Mouse (Mus musculus) kidney, postnatal 4 days (tissue): ENCODE data around the gene Ing1.
A peak's percentile ranks its signal among the peaks of the same experiment; 100 is the strongest.
"Not testable (repeated sequence)": the region's sequence is repeated elsewhere in the genome, so short reads cannot be mapped to it uniquely, and the experiment has no call there.

Experiments used
- DNase-seq, 2 experiments: peaks; one replicate each; pipeline ENCODE4 v3.0.0; 2021; ENCODE audit warnings: mixed read lengths in 2 of 2

Gene Ing1

DNA sequence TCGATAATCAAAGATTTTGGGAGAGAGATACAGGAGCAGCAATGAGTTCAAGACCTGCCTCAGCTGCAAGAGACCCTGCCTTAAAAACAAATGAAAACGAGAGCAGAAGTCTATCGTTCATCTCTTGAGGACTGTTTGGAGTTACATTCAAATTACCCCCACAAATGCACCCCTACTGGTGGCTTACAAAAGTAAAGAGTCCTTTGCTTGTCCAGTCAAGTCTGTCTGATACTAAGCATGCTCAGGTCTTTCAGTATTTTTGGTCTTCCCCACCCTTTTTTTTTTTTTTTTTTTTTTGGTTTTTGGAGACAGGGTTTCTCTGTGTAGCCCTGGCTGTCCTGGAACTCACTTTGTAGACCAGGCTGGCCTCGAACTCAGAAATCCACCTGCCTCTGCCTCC lies 3.9 kb upstream of the Ing1 start:
- DNase-seq: not testable (repeated sequence)

DNA sequence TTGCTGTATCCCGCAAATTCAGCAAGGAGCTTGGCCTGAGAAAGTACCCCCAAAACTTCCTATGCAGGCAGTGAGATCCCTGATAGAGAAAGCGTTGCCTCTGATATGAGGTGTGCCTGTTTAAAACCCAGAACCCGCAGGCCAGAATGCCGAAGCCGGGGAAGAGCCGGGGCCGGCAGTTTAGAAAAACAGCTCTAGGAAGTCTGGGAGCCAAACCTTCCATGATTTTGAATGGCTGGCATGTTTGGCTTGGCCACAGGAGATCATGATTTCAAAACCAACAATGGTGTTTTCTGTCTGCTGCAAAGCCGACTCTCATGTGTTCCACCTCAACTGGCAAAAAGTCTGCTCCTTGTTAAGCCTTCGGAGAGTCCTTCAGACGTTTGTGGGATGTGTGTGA lies 3.0 kb upstream of the Ing1 start:
- no peak for DNase-seq

DNA sequence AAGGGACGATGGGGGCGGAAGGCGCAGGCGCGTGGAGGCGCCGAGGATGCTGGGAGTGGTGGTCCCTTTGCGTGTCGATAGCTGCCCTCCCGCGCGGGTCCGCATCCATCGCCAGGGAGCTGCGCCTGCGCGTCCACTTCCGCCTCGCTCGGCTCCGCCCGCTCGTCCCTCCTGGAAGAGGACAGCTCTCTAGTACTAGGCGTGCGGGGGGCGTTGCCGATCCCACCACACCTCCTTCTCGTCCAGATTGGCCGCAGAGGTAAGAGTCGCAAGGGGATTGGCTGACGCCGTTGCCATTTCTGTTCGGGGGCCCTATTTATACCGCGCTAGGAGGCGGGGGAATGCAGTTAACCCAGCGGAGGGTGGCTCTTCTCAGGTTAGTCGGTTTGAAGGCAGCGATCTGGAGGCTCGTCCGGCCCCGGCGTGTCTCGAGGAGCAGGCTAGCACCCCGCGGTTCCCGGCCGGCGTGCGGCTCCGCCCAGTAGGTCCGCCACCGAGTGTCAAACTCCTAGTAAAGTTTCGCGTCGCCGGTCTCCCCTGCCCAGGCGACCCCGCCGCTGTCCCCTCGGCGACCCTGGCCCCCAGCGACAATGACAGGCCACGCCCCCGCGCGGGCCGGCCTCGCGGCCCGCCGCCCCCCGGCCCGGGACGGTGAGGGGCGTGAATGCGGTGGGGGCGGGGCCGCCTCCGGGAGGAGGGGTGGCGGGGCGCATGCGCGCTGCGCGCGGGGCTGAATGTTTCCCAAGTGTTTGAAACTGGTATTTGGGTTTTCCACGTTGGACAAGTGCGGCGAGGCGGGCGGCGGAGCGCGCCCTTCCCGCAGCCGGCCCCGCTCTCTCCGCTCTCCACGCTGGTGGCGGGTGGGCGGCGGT lies 585 bp downstream of the Ing1 start:
- DNase-seq: peak; percentile 99 to 100

DNA sequence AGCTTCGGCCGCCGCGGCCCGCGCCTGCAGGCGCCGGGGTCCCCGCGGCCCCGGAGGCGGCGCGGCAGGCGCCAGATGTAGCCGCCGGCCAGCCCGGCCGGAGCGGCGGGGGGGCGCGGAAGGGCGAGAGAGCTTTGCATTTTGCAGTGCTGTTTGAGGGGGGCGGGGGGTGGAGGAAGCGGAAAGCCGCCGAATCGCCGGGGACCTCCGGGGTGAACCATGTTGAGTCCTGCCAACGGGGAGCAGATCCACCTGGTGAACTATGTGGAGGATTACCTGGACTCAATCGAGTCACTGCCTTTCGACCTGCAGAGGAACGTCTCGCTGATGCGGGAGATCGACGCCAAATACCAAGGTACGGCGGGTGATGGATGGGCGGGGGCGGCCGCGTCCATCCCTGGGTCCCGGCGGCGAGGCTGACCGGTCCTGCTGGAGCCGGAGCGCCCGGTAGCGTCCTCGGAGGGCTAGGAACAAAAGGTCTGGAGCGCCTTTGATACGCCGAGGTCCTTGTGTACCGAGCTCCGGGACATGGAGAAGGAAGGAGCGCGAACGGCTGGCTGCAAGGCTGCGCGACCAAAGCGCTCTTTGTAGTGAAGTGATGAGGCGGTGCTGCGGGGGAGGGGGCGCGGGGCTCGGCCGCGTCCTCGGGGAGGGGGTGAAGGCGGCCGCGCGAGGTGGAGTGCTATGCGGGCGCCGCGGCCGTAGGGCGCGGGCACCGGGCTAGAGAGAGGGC lies 1.5 kb downstream of the Ing1 start:
- peak; percentile 68 to 79 for DNase-seq

DNA sequence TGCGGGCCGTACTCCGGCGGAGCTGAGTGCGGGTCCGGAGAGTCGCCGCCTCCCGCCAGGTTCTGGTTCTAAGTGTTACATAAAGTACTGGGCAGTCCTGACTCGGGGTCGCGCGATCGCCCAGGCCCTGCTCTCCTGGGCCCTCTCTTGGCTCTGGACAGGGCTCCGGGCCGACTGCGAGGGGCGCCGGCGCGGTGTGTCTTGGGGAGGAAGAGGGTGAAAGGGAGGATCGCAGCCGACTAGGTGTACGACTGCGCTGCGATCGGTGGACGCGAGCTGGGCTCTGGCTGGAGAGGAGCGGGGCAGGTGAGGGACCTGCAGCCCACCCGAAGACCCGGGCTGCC lies 2.0 kb downstream of the Ing1 start:
- DNase-seq: peak in 1 of 2 experiments; percentile 61

DNA sequence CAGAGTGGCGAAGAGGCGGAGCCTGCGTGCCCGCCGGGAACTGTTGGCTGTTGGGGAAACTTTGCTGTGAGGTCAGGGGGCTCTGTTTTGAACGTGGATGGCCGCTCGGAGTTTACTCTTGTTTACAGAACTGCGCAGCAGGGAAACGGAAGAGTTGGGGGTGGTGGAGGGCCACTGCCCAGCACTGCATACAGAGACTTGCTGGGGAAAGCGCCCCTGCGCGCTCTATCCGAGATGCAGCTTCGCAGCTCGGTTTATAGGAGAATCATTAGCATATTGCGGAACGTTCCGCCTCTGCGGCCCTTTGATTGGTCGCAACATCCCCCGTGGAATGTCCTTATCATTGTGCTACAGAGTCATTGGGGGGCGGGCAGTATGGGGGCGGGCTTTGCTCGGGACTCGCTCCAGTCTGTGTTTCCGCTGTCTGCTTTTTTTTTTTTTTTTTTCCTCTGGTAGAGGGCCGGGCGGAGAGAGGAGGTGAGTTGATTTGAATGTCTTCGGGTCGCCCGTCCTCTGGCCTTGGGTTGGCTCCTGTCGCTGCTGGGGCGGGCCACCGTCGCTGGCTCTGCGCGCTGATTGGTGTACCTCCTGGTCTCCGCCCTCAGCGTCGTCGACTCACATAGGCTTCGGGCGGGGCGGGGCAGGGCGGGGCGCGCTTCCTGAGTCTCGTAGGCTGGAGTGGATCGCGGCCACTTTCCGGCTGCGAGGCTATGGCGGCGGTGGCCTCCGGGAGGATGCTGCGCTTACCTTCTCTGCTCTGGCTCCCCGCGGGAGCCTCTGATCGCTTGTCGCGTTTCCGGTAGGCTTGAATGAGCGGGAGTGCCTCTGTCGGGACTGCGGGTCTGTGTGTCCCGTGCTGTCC lies 2.6 kb downstream of the Ing1 start:
- DNase-seq: peak; percentile 97 to 99

DNA sequence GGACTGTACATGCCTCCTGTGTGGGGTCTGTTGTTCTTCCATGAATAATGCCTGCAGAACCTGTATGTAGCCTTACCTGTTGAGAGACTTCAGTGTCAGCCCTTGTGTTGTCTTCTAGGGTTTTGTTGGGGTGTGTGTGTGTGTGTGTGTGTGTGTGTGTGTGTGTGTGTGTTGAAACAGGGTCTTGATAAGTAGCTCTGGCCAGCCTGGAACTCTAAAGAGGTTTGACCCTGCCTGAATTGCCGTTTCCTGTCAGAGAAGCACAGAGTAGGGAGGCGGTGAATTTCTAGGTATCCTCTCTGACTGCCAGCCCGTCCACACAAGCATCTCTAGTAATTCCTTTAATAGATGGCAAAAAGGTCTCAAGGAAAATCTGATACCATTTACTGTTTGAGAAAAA lies 4.1 kb downstream of the Ing1 start:
- DNase-seq: no peak

DNA sequence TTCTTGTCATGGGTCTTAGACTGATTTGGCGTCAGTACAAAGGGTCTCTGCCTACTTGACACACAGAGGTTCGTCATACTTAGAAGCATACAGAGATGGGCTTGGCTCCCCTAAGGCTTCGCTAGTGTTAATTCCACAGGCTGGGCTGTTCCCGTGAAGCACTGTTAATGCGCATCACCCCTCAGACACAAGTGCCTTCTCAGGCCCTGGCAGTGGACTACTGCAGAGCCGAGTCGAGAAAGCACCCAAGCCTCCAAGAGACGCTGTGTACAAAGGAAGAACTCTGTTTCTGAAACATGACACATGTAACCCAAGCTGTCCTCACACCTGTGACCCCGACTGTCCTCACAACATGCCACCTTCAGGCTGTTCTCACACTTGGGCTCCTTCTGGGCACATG lies 4.8 kb downstream of the Ing1 start:
- no peak for DNase-seq

DNA sequence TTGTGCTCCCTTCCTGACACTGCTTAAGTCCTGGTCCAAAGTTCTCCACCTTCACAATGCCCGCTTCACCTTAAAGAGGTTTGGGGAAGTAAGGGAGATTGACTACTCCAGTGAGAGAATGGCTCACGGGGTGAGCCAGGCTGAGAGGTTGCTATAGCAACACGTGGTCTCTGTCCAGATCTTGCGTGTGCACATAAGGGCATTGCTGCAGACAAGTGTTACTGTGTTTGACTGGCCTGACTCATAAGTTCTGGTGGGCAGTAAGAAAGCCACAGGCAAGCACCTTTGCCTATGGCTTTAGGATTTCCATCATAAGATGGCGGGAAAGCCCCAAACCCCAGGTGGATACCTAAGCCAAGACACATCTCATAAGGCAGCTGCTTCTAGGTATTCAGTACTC lies 8.9 kb downstream of the Ing1 start:
- DNase-seq: no peak

DNA sequence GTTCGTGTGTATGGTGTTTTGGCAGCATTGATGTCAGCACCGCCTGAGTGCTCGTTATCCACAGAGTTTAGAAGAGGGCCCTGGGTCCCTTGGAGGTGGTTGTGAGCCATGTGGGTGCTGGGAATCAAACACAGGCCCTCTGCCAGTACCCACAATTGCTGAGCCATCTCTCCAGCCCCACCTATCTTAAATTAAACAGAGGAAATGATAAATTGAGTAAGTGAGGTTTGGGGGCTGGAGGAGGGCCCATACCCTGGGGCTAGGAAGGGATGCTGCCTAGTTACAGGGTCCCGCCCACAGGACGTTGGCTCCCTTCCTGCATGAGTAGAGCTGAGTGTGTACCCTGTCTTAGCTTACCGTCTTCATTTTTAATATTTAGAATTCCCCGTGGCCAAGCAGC lies 9.3 kb downstream of the Ing1 start:
- DNase-seq: no peak

DNA sequence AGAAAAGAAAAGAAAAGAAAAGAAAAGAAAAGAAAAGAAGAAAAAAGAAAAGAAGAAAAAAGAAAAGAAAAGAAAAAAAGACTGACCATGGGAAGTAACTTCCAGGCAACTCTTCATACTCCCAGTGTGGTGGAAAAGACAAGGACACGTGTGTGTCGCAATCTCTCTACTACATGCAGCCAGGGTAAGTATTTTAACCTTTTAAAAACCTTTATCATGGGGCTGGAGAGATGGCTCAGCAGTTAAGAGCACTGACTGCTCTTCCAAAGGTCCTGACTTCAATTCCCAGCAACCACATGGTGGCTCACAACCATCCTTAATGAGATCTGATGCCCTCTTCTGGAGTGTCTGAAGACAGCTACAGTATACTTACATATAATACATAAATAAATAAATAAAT lies 12.8 kb downstream of the Ing1 start:
- not testable (repeated sequence) for DNase-seq

DNA sequence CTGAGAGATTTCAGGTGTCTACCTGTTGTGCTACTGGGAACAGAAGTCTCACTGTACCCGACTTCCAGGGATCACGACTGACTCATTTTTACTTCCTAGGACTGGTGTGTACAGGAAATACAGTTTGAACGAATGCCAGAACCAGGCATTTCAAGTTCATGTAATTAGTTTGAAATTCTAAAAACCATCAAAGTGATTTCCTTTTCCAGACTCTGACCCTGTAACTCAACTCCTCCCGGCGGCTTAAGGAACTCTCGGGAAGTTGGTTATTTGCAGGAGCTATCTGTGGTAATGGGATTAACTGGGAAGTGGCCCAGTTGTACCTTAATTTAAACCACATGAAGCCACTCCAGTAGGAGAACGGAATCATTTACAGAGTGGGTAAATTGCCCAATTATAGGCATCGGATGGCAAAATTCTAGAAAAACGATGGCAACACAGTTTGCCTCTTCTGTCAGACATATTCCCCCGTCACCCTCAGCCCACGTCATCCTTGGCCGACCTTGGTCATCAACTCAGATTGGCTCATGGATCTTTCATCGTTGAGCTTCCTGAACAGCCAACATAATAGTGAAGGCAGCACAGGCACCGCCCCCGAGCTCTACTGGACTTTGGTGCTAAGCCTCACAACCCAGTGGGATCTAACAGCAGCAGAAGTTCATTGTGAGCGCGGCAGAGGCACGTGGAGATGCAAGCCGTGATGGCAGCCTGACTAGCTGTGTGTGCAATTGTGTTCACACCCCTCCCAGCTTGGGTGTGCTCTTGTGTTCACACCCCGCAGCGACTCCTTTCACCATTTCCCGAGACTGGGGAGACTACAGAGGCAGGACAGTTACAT lies 14.1 kb downstream of the Ing1 start:
- DNase-seq: no peak

DNA sequence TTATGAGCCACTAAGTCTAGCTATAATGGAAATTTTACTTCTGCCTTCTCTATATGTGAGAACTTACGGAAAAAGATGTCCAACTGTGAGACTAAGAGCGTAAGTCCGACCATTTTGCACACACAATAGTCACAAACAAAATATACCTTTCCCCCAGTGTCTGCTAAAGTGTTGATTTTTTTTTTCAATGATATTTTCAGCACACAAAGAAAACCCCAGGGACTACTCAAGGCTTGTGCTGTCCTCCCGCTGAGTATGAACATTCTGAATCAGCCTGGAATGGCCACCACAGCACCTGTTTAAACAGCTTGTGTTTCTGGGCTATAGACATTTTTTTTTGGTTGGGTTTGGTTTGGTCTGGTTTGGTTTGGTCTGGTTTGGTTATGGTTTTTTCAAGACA lies 15.4 kb downstream of the Ing1 start:
- DNase-seq: no peak

DNA sequence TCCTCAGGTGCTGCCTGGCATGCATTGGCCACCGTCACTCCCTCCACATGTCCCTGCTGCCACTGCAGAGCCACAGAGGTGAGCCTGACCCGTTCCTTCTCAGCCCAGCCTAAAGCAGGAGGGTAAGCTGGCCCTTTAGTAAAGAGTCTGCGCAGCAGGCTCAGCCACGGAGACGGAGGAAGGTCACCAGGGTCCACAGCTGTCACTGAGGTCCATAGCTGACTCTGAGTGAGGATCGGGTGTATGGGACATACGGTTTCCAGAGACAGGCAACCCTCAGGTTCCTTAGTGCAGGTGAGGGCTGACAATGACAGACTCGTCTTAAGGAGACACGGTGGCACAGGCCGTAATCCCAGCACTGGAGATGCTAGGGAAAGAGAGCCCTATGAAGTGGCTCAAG lies 16.6 kb downstream of the Ing1 start:
- no peak for DNase-seq

DNA sequence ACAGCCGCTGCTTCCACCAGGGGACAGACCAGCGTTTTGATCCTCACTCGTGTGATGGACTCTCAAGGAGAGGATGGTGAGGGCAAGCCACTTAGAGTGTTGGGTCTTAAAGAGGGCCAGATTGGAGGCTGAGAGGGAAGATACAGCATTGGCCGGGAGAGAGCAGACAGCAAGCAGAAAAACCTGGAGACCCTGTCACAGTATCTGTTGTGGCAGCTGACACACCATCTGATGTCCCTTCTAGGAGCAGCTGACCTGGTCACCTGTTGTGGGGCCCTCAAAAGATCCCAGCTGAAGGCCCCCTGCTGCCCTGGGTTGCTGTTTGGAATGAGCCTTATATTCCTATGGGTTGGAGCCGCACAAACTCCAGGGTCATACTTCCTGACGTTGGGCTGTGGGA lies 17.1 kb downstream of the Ing1 start:
- no peak for DNase-seq

DNA sequence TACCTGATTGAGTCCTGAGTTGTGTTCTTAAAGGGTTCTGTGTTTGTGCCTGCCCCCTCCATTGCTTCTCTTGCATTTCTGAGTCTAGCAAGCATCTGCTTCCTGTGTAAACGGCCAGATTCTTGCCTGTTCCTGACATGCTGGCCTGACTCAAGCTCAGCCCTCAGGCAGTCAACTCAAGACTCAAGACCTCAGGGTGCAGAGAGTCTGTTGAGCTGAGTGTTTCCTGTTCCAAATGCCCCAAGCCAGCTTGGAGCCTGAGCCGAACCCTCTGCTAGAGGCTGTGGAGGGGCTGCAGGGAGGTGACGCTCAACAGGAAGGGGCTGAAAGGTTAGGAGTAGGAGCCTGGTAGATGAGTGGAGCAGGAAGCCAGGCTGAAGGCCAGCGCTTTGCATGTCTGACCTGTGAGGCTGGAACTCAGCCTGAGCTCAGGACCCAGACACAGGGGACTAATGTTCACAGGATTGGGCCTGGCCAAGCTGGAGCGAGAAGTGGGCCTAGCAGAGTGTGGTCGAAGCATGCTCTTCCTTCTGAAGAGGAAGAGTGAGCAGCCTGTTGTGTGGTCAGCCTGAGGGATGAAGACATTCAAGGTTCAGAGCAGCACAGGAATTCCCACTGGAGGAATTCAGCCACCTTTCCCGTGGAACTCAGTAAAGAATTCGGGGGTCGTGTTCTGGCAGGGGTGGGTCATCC lies 19.7 kb downstream of the Ing1 start:
- peak; percentile 21 to 41 for DNase-seq

DNA sequence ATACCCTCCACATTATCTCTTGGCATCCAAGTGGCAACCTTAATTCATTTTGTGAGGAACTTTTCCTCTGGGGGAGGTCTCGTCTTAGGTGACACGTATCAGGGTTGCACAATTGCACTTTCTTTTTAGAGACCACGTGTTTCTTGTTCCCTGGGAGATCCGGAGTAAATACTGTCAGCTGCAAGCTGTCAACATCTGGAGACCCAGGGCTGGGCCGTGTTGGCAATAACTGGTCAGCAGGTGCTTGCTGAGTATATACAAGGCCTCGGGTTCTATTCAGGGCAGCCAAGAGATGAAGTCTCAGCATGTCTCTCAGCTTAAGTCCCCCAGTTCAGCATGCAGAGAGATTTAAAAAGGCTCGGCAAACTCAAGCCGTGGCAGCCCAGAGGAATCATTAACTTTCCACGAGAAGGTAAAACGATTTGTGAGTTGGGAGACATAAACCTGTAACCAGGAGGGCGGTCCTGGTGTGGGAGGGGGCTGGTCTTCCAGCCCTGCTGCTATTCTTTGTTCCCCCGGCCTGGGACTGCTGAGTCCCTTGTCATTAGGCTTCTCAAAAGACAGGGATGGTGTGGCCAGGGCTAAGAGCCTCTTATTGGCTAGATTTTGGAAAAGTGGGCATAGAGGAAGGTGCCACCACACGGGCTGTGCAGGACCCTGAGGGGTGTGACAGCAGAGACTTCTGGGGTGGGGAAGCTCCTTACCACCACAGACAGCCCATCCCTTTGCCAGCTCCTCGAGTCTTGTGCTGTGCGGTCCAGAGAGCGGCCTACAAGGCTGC lies 20.4 kb downstream of the Ing1 start:
- peak in 1 of 2 experiments; percentile 37 for DNase-seq

DNA sequence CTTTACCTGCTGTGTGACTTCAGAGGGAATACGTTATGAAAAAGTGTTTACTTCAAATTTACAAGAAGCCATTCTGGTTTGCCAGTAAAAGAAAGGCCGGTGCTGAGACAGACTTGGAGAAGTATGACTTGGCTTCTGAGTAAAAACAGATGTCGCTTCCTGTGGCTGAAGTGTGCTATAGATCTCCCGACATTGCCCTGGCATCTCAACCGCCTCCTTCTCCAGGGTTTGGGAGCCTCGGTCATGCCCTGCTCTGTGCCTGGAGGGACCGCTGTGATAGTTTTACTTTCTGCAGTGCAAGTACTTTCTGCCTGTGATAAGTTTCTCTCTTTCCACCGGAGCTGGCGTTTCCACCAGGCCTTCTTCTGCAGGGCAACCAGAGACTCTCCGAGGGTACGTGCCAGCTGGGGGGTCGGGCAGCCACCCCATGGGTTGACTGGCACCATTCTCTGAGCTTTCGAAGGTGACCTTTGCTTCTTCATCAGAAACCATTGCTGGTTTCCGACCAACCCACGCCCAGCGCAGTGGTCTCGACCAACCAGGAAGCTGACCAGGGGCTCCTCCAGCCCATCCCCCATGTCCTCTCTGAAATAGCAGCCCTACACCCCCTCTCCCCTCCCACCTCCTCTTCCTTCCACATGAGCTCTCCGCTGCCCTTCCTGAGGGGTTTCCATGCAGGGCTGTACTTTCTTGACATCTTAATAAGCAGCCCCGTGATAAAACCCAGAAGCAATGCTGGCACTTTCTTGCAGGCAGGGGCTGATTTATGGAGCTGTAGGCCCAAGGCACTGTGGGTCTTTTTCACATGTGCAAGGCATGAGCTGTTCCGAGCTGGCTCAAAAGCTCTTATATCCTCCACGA lies 30.4 kb downstream of the Ing1 start:
- peak in 1 of 2 experiments; percentile 30 for DNase-seq

DNA sequence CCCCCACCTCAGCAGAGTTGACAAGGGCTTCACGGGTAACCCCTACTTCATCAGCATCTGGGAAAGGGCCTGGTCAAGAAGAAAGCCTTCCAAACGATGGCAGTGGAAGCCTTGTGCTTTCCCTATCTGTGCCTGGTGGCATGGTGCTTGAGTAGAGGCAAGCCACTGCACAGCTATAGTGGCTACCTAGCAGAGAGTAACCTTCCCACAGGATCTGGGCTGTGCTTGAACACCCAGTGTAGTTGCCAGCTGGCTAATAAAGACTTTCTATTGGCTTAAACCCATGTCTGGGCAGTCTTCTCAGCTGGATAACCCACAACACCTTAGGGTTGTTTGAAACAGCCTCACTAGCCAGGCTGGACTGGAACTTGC lies 31.0 kb downstream of the Ing1 start:
- no peak for DNase-seq

DNA sequence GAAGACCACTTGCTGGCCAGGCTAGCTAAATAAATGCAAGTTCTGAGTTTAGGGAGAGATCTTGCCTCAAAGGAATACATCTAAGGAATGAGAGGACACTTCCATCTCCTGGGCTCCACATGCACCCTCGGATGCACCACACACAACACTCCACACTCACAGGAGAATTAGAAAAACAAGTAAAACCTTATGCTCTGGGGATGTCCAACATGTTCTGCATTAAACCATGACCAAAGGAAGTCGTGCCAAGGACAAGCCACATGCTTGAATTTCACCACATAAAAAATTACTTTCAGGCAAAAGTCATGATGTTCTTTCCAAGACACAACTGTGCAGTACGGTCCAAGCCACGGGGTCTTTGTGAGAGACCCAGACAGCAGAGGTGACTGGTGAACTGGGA lies 36.5 kb downstream of the Ing1 start:
- no peak for DNase-seq
